Mouse (Mus musculus) spleen, postnatal 14 days (tissue): ENCODE measurements around the gene Klk1.
A peak's percentile ranks its signal among the peaks of the same experiment; 100 is the strongest.
"Not testable (repeated sequence)": the region's sequence is repeated elsewhere in the genome, so short reads cannot be mapped to it uniquely, and the experiment has no call there.

ENCODE experiments used
- DNase-seq, 2 experiments: peaks; one replicate each; pipeline ENCODE4 v3.0.0; 2021 to 2022; ENCODE audit warnings: low spot score in 2 of 2

The Klk1 gene

DNA sequence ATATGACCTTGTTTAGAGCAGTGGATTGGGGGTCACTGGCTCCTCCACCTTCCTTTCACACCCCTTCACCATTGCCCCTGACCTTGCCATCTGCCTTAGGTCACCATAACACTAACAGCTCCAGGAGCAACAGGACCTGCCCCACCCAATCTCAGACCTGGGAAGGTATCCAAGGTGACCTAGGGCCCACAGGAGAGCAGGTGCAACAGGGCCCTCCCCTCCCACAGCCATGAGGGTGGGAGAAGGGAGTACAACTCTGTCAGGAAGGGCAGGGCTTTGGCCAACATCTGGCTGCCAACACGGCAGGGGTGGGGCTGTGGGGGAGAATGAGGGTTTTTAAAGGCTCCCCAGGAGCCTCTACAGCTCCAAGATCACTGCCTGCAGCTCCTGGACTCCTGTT, at the start of gene Klk1:
TSS of gene Klk1 (plus strand) at position 285 of the 400 bp plus-strand sequence.
- no peak for DNase-seq

DNA sequence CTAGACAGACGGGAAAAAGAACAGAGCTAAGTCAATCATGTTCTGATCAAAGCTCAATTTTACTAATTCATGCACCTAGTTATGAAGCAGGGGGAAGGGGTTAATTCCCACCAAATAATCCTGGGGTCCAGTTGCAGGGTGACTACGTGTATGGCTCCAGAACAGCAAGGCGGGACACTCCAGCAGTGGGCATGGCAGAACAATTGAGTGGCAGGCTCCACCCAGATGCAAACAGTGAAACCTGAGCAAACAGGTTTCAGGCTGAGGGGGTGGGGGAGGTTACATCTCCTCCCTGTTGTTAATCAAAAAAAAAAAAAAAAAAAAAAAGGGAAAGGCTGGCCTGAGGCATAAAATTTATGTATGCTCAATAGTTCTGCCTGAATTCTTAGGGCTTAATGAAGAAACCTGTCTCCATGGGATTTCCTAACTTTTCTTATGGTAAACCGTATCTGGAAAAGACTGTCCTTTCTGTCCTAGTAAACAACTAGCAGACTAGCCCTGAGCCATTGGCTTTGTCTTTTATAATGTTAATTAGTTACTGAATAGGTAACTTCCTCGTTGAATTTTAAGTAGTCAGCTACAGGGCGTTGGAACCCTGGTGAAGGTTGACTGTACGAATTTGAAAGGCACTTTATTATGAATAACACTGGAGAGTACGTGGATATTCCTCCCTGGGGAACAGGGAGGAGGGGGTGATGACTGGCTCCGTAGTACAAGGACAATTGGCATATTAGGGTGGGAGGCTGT, 45.7 kb upstream of the Klk1 start:
- DNase-seq = no peak

DNA sequence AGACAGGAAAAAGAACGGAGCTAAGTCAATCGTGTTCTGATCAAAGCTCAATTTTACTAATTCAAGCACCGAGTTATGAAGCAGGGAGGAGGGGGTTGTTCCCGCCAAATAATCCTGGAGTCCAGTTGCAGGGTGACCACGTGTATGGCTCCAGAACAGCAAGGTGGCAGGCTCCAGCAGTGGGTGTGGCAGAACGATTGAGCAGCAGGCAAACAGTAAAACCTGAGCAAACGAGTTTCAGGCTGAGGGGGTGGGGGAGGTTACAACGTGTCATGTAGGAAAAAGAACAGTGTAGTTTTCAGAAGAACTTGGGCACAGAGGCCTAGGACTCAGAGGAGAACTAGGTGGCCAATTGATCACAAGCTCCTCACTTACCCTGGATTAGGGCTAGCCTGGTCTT, 38.6 kb upstream of the Klk1 start:
- not testable (repeated sequence) for DNase-seq

DNA sequence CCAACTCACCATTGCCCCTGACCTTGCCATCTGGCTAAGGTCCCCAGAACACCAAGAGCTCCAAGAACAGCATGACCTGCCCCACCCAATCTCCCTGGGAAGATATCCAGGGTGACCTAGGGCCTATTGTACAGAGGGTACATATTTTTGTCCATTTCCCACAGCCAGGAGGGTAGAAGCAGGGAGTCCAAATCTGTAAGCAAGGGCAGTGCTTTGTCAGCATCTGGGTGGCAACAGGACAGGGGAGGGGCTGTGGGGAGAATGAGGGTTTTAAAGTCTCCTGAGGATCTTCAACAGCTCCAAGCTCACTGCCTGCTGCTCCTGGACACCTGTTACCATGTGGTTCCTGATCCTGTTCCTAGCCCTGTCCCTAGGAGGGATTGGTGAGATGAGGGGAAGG, 37.2 kb upstream of the Klk1 start, which contains the start of gene Klk1b24:
TSS of gene Klk1b24 (plus strand) at position 301 of the 400 bp plus-strand sequence.
- DNase-seq = not testable (repeated sequence)

DNA sequence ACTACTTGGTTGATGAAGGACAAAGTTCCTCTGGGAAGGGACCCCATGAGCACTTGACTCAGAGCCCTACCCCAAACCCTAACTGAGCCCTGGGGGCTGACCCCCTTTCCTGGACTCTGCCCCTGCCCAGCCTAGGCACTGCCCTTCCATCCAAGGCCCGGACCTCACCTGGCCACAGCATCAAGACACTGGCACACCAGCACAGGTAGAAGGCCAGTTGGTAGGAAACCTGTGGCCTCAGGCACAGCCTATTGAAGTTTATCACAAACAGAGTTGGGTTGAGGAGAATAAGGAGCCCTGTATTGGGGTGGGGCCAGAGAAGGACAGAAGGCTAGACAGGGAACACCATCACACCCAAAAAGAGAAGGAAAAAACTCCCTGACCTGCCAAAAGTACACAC, 31.7 kb upstream of the Klk1 start:
- DNase-seq = not testable (repeated sequence)

DNA sequence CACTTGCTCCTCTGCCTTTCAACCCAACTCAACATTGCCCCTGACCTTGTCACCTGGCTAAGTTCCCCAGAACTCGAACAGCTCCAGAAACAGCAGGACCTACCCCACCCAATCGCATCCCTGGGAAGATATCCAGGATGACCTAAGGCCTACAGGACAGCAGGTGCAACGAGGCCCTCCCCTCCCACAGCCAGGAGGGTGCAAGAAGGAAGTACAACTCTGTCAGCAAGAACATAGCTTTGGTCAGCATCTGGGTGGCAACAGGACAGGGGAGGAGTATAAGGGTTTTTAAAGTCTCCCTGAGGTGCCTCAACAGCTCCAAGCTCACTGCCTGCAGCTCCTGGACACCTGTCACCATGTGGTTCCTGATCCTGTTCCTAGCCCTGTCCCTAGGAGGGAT, 27.3 kb upstream of the Klk1 start, which contains the start of gene Klk1b3:
TSS of gene Klk1b3 (plus strand) at position 301 of the 400 bp plus-strand sequence.
- DNase-seq = no peak

DNA sequence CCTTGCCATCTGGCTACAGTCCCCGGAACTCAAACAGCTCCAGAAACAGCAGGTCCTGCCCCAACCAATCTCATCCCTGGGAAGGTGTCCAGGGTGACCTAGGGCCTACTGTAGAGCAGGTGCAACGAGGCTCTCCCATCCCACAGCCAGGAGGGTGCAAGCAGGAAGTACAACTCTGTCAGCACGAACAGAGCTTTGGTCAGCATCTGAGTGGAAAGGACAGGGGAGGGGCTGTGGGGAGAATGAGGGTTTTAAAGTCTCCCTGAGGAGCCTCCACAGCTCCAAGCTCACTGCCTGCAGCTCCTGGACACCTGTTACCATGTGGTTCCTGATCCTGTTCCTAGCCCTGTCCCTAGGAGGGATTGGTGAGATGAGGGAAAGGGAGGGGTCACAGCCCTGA, 18.0 kb upstream of the Klk1 start, which contains the start of gene Klk1b4:
TSS of gene Klk1b4 (plus strand) at position 301 of the 400 bp plus-strand sequence.
- not testable (repeated sequence) for DNase-seq

DNA sequence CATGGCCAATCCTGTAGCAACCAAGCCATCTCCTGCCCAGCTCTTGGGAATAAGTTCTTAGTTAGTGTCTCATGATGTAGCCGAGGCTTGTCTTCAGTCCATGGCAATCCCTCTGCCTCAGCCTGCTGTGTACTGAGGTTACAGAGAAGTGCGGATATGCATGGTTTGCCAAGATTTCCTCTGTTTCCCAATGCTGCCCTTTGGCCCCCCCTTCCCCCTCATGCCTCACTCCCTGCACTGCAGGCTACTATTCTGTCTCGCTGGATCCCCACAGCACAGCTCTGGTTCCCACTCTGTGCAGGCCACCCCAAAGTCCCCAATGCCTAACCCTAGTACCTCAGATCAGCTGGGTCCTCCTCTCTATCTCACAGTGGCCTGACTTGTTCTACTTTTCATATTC, 16.9 kb upstream of the Klk1 start:
- DNase-seq = no peak

DNA sequence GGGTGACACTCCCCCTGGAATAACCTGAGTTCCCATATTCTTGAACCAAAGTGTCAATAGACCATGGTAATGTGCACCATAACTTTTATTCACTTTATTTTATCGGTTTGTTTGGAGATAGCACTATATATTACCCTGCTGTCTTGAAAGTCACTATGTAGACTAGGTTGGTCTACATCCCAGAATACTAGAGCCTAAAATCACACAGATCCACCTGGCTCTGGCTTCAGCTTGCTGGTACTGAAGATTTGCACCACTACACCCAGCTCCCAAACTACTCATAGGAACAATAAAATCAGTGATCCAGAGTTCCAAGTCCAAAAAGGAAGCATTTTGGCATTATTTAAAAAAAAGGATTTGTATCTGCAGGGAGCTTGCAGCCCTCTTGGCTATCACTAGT, 9.5 kb upstream of the Klk1 start, which contains the start of gene Klk1b5:
TSS of gene Klk1b5 (plus strand) at position 301 of the 400 bp plus-strand sequence.
- no peak for DNase-seq

DNA sequence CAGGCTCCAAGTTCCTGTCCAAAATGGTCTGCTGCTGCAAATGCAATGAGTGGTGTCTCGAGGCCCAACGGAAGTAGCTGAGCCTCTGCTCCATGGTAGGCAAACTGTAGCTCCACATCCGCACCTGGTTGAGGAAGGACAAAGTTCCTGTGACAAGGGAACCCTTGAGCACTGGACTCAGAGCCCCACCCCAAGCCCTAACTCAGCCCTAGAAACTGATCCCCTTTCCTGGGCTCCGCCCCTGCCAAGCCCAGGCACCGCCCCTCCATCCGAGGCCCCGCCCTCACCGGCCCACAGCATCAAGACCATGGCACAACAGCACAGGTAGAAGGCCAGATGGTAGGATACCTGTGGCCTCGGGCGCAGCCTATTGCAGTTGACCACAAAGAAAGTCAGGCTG, 3.6 kb upstream of the Klk1 start:
- not testable (repeated sequence) for DNase-seq

DNA sequence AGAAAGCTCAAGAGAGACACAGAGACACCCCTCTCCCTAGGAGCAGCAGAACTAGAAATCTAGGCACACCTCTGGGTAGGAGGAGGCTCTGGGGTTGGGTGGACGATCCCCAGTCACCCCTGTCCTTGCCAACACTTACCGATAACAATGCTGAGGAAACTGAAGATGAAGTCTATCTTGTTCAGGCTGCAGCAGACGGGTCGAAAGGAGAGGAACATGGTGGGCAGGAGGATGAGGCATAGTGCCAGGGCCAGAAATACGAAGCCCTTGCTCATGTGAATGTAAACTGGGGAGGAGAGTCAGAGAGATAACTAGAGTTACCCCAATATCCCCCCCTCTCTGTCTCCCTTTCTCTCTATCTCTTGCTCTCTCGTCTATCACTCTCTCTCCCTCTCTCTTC, 2.8 kb upstream of the Klk1 start:
- not testable (repeated sequence) for DNase-seq

DNA sequence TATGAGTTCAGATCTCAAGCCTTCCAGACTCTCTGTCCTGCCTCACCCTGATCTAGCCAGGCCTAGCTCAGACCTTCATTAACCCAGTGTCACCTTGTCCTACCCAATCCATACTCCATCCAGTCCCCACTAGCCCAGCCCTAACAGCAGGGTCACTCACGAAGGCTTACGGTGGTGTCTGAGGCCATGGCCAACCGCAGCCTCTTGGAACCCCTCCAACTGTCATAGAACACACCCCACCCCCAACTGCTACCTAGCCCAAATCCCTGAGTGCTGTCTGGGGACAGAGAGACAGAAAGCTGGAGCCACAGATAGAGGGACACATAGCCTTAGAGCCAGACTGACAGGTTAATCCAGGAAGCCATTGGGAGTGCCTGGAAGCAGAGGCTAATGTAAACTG, 10.7 kb downstream of the Klk1 start, which contains the start of gene Gm36864:
TSS of gene Gm36864 (plus strand) at position 269 of the 400 bp plus-strand sequence.
- DNase-seq = no peak

DNA sequence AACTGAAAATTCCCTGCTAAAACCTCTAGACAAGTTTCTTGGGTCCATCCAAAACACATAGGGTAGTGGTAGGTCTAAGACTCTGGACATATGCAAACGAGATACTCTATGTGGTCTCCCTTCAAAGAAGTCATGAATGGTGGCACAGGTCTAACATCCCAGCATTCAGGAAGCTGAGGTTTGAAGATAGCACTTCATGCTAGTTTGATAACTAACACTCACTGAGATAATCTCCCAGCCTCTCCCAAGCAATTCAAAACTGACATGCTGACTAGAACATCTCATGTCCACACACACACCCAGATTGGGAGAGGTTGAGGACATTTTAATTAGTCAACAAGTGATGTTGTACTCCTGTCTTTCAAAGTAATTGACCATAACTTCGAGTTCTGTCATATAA, 14.8 kb downstream of the Klk1 start:
- no peak for DNase-seq

DNA sequence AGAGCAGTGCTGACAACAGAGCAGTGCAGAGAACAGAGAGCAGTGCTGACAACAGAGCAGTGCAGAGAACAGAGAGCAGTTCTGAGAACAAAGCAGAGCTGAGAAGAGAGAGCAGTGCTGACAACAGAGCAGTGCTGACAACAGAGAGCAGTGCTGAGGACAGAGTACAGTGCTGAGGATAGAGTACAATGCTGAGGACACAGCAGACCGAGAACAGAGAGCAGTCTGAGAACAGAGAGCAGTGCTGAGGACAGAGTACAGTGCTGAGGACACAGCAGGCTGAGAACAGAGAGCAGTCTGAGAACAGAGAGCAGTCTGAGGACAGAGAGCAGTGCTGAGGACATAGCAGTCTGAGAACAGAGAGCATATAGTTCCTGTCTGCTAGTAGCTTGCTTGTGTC, 15.6 kb downstream of the Klk1 start:
- no peak for DNase-seq

DNA sequence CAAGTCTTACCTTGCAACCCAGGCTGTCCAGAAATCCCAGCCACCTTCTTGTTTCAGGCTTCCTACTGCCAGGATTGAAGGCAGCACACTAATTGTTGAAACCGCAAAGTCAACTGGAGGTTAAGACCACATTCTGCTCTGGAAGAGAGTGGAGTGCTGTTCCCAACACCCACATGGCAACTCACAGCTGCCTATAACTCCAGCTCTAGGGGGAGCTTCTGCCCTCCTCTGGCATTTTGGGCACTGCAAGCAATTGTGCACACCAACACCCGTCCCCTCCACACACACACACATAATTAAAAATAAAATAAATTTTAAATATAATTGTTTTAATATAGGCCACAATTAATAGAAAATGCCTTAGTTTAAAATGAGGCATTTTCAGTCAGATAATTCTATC, 16.0 kb downstream of the Klk1 start:
- no peak for DNase-seq

DNA sequence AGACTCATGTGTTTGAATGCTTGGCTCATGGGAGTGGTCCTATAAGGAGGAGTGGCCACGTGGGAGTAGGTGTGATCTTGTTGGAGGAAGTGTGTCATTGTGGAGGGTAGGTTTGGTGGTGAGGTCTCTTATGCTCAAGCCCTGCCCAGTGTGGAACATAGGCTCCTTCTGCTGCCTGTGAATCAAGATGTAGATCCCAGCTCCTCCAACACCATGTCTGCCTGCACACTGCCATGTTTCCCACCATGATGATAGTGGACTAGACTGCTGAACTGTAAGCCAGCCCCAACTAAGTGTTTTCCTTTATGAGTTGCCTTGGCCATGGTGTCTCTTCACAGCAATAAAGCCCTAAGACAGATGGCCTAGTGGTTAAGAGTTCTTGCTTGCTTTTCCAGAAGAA, 18.9 kb downstream of the Klk1 start:
- no peak for DNase-seq

DNA sequence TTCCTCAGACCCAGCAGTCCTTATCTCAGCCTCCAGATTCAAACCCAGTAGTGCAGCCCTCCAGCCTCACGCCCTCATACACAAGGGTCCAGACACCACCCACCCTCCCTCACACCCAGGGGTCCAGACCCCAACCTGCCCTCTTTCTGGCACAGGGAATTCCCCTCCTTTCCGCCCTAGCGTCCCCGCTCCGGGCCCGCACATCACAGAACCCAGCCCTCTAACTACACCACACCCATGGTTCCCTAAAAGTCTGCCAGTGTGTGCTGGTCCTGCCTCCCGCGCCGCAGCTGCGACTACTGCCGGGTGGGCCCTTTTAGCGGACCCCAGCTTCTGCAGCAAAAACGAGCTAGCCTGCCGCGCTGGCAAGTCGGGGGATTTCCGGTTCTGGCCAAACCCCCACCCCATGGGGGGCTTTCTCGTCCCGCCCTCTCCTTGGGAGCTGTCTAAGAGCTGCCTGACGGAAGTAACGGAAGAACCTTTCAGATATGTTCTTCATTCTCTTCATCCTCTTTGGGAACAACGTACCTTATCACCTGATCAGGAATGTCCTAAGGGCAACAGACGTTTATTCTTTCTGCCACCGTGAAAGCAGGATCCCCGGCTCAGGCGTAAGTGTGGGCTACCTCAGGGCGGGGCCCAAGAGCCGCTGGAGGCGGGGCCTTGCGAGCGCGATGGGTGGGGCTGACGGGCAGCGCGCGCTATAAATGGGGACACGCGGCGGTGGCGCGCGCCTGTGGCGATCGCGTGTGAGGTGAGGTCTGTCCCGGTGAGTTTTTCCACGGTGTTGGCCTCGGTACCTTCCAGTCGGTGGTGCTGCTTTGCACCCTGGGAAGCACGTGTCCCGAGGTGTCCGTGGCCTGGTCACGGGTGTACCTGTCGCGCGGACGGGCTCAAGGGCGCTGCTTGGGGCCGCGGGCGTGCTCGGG, 21.2 kb downstream of the Klk1 start, which contains the start of the genes 1700028J19Rik and 2410002F23Rik:
TSS of gene 1700028J19Rik (minus strand) at position 641 of the 929 bp plus-strand sequence.
TSS of gene 2410002F23Rik (plus strand) at position 668 of the 929 bp plus-strand sequence.
- peak; percentile 83 to 88 for DNase-seq

DNA sequence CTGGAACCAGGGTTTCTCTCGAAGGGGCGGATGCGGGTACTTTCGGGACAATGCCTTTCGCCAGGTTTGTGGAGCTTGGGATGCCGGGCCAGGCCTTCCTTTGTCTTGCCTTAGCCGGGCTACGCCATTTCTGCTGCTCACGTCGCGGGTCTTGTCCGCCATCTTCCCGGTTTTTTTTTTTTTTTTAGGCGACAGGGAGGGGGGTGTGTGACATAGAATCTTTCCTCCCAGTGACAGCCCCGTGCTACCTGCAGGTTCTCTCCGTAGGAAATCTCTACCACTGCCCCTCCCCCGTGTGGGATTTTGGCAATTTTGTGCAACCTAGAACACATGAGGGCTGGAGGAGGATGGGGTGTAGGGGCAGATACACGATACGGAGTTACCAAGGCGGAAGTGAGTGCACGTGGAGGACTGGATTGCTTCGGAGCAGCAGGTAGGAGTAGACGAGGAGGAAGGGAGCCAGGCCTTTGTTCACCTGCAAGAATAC, 21.9 kb downstream of the Klk1 start:
- no peak for DNase-seq

DNA sequence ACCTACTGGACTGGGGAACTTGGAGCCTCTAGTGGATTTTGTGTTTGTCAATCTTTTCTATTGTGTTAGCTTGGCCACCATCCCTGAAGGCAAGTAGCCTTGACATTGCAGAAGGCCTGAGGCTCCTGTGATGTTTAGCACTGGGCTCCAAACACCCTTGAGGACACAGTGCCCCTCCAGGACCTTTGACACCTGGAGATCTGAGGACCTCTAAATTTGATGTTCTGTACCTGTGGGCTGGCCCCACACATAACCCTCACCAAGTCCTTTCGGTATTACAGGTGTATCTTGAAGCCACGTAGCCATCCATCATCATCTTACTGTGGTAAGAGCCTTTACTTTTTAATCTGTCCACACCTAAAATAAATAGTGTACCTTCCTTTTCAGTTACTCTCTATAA, 22.8 kb downstream of the Klk1 start:
- no peak for DNase-seq

DNA sequence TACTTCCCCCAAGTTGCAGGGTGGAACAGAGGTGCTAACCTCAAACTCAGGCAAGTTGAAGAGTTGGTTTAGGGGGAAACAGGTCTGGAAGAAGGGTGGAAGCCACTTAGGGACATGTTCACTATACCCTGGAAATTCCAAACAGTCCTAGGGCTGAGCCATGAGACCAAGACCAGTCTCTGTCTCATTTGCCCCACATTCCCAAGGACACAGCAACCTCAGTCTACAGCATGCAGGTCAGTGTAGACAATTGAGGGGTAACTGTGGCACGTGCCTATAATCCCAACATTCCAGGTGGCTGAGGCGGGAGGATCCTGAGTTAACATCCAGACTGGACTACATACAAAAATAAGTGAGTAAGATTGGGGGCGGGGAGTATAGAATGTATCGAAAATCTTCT, 24.1 kb downstream of the Klk1 start:
- DNase-seq = no peak

DNA sequence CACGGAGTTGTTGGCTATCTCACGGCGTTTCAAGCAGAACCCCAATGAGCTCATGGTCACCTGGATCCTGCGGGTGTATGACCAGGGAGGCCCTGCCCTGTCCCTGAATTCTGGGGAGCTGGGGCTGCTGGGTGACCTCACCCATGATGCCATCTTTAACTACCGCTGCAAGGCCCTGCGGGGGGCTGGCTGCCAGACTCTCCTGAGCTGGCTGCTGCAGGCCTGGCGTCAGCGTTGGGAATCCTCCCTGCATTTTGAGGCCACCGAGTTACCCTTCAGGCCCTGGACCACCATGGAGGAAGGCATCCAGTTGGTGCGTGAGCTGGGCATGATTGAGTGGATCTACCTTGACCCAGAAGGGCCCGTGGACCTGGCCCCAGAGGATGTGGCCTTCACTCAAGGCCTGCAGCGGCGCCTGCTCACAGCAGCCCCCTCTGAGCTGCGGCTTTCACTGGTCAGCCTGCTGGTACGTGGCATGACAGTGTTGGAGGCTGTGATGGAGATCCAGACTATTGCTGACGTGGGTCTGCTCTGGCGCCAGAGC, 25.6 kb downstream of the Klk1 start:
- DNase-seq = not testable (repeated sequence)
